Mouse (Mus musculus): ENCODE measurements around the gene Ufsp1.

- no peak for TF ChIP-seq POLR2A (IDR thresholded peaks at IDR 0.05; ENCODE audit: borderline replicate concordance, low read depth, low read length)
- TF ChIP-seq CTCF (IDR thresholded peaks at IDR 0.05; ENCODE audit: low read depth, low read length), result no peak
Measured at GRCm38 (mm10) chr5:137291381-137291926, 3.0 kb upstream of the Ufsp1 start.

Data from bone marrow macrophage, adult 2 months (primary cell).